Mouse (Mus musculus) left cerebral cortex, adult 9 months (tissue): ENCODE results near the gene Nnmt.

Experiments used
- DNase-seq, 2 experiments: peaks; one replicate each; pipeline ENCODE4 v3.0.0; 2022; ENCODE audit warnings: low spot score in 2 of 2

Nnmt gene

GRCm38 (mm10) chr9:48558637-48559036 lies 46.3 kb downstream of the Nnmt start:
- no peak for DNase-seq

- DNase-seq = no peak
These were observed 55.9 kb downstream of the Nnmt start for GRCm38 (mm10) chr9:48549056-48549455.

GRCm38 (mm10) chr9:48547233-48547632 lies 57.7 kb downstream of the Nnmt start:
- no peak for DNase-seq
